Mouse (Mus musculus) thymus, adult 2 months (tissue): ENCODE data around the gene Ankrd13c. TPM values are rescaled to one million over a fixed set of nuclear protein-coding genes. Genes with fewer than 3 reads are reported as not detected.

Source experiments
- DNase-seq: peaks from one replicate; pipeline ENCODE4 v3.0.0; 2021
- H3K27ac ChIP-seq: fragments of 200-500 bp; 2 replicates; pipeline ENCODE4 v1.5.1; 2012; ENCODE audit warnings: low read length, control low read depth; ENCODE audit not compliant: control insufficient read depth, insufficient read depth
- H3K27me3 ChIP-seq: fragments of 200-500 bp; 2 replicates; pipeline ENCODE4 v1.6.1; 2012; ENCODE audit warnings: mild to moderate bottlenecking, low read length, moderate library complexity, mixed read lengths; ENCODE audit not compliant: control insufficient read depth, insufficient read depth
- H3K36me3 ChIP-seq: fragments of 200-500 bp; 2 replicates; pipeline ENCODE4 v1.6.1; 2012; ENCODE audit warnings: mild to moderate bottlenecking, low read length, moderate library complexity; ENCODE audit not compliant: control insufficient read depth, insufficient read depth
- H3K4me1 ChIP-seq: fragments of 200-500 bp; replicated peaks from 2 replicates; pipeline ENCODE4 v1.6.1; 2012; ENCODE audit warnings: low read length; ENCODE audit not compliant: control insufficient read depth, insufficient read depth
- H3K4me3 ChIP-seq: fragments of 200-500 bp; 2 replicates; pipeline ENCODE4 v1.5.1; 2012; ENCODE audit warnings: mild to moderate bottlenecking, low read length, control low read depth, moderate library complexity; ENCODE audit not compliant: control insufficient read depth, insufficient read depth
- CTCF ChIP-seq: fragments of 200-500 bp; IDR thresholded peaks from 2 replicates; pipeline ENCODE4 v1.5.1; 2012; ENCODE audit warnings: mild to moderate bottlenecking, control low read depth, low read length, moderate library complexity, borderline replicate concordance; ENCODE audit not compliant: control insufficient read depth, poor library complexity, insufficient read depth; ENCODE audit errors: extremely low read depth
- POLR2A ChIP-seq: fragments of 200-500 bp; IDR thresholded peaks from 2 replicates; pipeline ENCODE4 v1.6.1; 2012; ENCODE audit warnings: mild to moderate bottlenecking, low read length, control low read depth, moderate library complexity; ENCODE audit not compliant: control insufficient read depth, poor library complexity, insufficient read depth; ENCODE audit errors: extremely low read depth
- WGBS: fragments of 180-500 bp; shearing (Covaris S2); methylation state at CpG from one replicate; pipeline ENCODE4 v1.1.7; 2018; 5-methylcytosine and 5-hydroxymethylcytosine counted together
- polyA plus RNA-seq: library from polyadenylated mRNA; depleted of rRNA; stranded (reverse); fragments of >200 nt; gene quantifications from 2 replicates; pipeline ENCODE4 v1.2.3, GENCODE M21; 2012; rRNA removed

Ankrd13c gene
- polyA plus RNA-seq, 1 experiment, result 18.7 TPM

GRCm38 (mm10) chr3:158049508-158049907 is 102.5 kb downstream of the Ankrd13c start:
- no peak overlapping the region for H3K27ac ChIP-seq
- H3K36me3 ChIP-seq, result no peaks in the 10 kb centered on the region; the same call in 1 of the 2 replicates
- H3K27me3 ChIP-seq, result no peaks in the 10 kb centered on the region
- WGBS, result 98% methylated on average over 2 of the region's 2 CpGs
- H3K4me3 ChIP-seq, result no peak overlapping the region
- H3K4me1 ChIP-seq, result no peaks in the 10 kb centered on the region
- no peak for DNase-seq
- TF ChIP-seq CTCF (no peak), POLR2A (no peak)

Other genes with a start within 250 kb of the Ankrd13c start
- 2.5 and 3.8 TPM in 2 replicates for gene Cth, start 22.2 kb upstream of the Ankrd13c start, polyA plus RNA-seq
- gene Srsf11, start 89.4 kb downstream of the Ankrd13c start, polyA plus RNA-seq, result 614 and 619 TPM in 2 replicates
- 8.3 and 9.8 TPM in 2 replicates for gene Lrrc40, start 89.4 kb downstream of the Ankrd13c start, polyA plus RNA-seq